Mouse (Mus musculus): ENCODE measurements around the gene Zmynd10.

The Zmynd10 gene

GRCm38 (mm10) chr9:107512326-107512725 is 34.8 kb upstream of the Zmynd10 start:
- Histone ChIP-seq H3K4me3 (replicated peaks; ENCODE audit: low read length) (no peak overlapping the region), H3K27me3 (ENCODE audit: insufficient read depth, low read length) (peaks cover 5% of the 10 kb centered on the region), H3K36me3 (ENCODE audit: insufficient read depth, low read length) (no peaks in the 10 kb centered on the region), H3K9me3 (ENCODE audit: low read length) (no peaks in the 10 kb centered on the region), H3K4me1 (replicated peaks; ENCODE audit: low read depth, low read length) (peaks cover 49% of the 10 kb centered on the region)
- TF ChIP-seq NANOG (IDR thresholded peaks at IDR 0.05; ENCODE audit: borderline replicate concordance, low read length) (no peak), POU5F1 (IDR thresholded peaks at IDR 0.05; ENCODE audit: borderline replicate concordance, low read length) (no peak), CTCF (conservative IDR thresholded peaks at IDR 0.05; ENCODE audit: low read length) (no peak)

DNA sequence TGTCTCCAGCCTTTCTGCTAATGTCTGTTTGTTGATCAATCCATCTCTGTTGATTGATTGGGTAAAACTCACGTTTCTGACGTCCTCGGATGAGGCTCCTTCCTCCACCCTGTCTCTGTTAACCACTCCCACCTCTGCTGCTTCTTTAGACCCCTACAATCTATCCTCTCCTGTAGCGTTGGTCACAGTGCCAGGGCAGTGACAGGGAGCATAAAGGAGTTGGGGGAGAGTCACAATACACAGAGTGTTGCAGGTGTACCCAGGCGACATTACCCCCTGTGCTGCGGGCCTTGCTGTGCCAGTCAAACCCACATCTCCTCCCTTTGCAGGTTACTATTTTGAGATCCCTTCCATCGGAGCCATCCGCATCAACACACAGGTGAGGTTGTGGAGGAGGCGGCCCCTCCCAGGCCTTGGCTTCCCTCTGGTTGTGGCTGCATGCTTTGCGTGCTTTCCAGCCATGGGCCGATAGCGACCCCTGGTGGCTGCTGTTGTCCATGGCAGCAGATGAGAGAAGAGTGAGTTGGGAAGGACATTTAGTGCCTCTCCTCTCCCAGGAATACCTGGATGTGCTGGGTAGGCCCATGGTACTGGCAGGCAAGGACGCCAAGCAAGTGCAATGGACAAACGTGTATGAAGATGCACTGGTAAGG is 32.7 kb upstream of the Zmynd10 start:
- TF ChIP-seq NANOG (IDR thresholded peaks at IDR 0.05; ENCODE audit: borderline replicate concordance, low read length) (no peak), CTCF (conservative IDR thresholded peaks at IDR 0.05; ENCODE audit: low read length) (peak; percentile 91)
- peaks cover 43% of the 10 kb centered on the region for H3K4me1 ChIP-seq (replicated peaks; ENCODE audit: low read depth, low read length)
- H3K9me3 ChIP-seq (ENCODE audit: low read length) = no peaks in the 10 kb centered on the region
- H3K4me3 ChIP-seq (replicated peaks; ENCODE audit: low read length) = no peak overlapping the region
- H3K27me3 ChIP-seq (ENCODE audit: insufficient read depth, low read length) = peaks cover 18% of the 10 kb centered on the region
- H3K36me3 ChIP-seq (ENCODE audit: insufficient read depth, low read length) = no peaks in the 10 kb centered on the region

DNA sequence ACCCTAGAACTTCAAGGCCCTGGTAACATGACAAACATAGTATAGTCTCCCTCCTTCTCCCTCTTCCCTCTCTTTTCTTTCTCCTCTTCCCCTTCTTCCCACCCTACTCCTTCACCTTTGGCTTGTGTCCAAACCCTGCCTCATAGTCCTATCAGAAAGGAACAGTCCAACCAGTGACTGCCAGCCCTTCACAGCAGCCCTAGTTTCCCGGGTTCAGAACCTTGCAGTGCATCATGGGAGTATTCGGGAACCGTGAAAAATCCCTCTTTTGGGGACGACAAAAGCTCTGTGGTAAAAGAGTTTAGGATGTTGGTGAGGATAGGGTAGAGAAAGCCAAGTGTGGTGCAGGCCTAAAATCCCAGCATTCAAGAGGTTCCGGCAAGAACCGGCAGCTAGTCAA is 26.8 kb upstream of the Zmynd10 start:
- no peaks in the 10 kb centered on the region for H3K36me3 ChIP-seq (ENCODE audit: insufficient read depth, low read length)
- peaks cover 21% of the 10 kb centered on the region for H3K27me3 ChIP-seq (ENCODE audit: insufficient read depth, low read length)
- peaks cover 81% of the 10 kb centered on the region for H3K4me1 ChIP-seq (replicated peaks; ENCODE audit: low read depth, low read length)
- TF ChIP-seq NANOG (IDR thresholded peaks at IDR 0.05; ENCODE audit: borderline replicate concordance, low read length) = no peak
- TF ChIP-seq POU5F1 (IDR thresholded peaks at IDR 0.05; ENCODE audit: borderline replicate concordance, low read length) = no peak
- TF ChIP-seq CTCF (conservative IDR thresholded peaks at IDR 0.05; ENCODE audit: low read length) = no peak
- no peaks in the 10 kb centered on the region for H3K9me3 ChIP-seq (ENCODE audit: low read length)
- peak overlapping the region; percentile 71; the same call in 1 of the 2 replicates for H3K4me3 ChIP-seq (replicated peaks; ENCODE audit: low read length)

DNA sequence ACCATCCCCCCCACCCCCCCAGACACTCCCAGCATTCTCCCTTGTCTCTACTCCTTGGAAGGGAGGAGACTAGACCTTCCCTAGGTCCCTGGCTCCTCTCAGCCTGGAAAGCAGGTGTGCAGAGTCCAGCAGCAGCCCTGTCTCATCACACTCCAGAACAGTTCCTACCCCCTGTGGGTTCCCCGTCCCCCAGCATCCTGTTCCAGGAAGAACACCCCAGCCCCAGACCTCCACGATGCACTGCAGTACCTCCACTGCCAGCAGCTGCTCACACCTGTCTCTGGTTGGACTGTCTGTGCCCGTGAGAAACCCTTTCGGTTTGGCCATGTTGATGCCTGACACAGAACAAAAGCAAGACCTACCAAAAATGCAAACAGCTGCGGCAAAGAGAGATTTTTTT is 25.9 kb upstream of the Zmynd10 start:
- TF ChIP-seq POU5F1 (IDR thresholded peaks at IDR 0.05; ENCODE audit: borderline replicate concordance, low read length) = no peak
- TF ChIP-seq CTCF (conservative IDR thresholded peaks at IDR 0.05; ENCODE audit: low read length) = no peak
- Histone ChIP-seq H3K36me3 (ENCODE audit: insufficient read depth, low read length) (no peaks in the 10 kb centered on the region), H3K4me1 (replicated peaks; ENCODE audit: low read depth, low read length) (peaks cover 88% of the 10 kb centered on the region), H3K4me3 (replicated peaks; ENCODE audit: low read length) (peak overlapping the region; percentile 71), H3K9me3 (ENCODE audit: low read length) (no peaks in the 10 kb centered on the region), H3K27me3 (ENCODE audit: insufficient read depth, low read length) (peaks cover 30% of the 10 kb centered on the region)

DNA sequence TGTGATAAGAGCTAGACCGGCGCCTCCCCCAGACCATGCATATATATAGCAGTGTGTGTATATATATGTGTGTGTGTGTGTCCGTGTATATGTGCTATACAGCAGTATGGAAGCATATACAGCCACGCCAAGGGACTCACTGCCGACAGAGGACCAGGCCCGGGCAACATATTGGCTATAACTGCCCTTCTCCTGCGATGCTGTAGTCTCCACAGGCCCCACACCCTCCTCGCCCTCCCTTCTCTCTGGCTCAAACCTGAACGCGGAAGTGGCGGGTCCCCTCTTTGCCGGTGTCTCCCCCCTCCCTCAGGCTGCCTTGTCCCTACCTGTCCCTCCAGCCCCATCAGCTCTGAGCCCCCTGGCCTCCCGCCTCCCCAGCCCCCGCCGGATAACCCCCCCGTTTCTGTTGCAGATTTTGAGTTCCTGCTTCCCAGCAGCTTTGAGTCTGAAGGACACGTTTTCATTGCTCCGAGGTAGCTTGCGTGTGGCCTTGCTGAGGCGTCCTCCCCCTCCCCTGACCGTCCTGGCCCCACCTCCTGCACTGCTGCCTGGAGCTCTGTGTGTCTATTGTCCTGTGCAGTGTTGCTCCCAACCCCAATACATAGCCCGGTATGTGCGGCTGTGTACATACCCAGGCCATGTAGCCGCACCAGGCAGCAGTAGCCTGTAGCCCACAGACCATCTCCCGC is 25.2 kb upstream of the Zmynd10 start:
- H3K9me3 ChIP-seq (ENCODE audit: low read length) = no peaks in the 10 kb centered on the region
- H3K4me3 ChIP-seq (replicated peaks; ENCODE audit: low read length) = peak overlapping the region; percentile 71
- H3K27me3 ChIP-seq (ENCODE audit: insufficient read depth, low read length) = peaks cover 32% of the 10 kb centered on the region
- H3K4me1 ChIP-seq (replicated peaks; ENCODE audit: low read depth, low read length) = peaks cover 84% of the 10 kb centered on the region
- TF ChIP-seq NANOG (IDR thresholded peaks at IDR 0.05; ENCODE audit: borderline replicate concordance, low read length) = no peak
- no peak for TF ChIP-seq CTCF (conservative IDR thresholded peaks at IDR 0.05; ENCODE audit: low read length)
- no peak for TF ChIP-seq POU5F1 (IDR thresholded peaks at IDR 0.05; ENCODE audit: borderline replicate concordance, low read length)
- no peaks in the 10 kb centered on the region for H3K36me3 ChIP-seq (ENCODE audit: insufficient read depth, low read length)

DNA sequence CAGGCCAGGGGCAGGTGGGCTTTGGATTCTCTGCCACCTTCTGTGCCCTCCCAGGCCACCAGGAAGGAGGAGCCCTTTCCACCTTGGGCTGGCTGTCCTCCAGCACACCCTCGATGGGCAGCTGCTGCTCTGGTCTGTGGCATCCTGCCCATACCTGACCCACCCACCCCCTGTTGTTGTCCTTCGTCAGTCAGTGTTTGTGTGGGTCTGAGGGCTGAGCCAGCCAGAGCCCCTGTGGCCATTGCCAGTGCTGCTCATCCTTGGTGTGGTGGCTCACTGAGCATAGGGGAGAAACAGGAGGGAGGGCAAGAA is 24.7 kb upstream of the Zmynd10 start:
- Histone ChIP-seq H3K4me1 (replicated peaks; ENCODE audit: low read depth, low read length) (peaks cover 84% of the 10 kb centered on the region), H3K36me3 (ENCODE audit: insufficient read depth, low read length) (no peaks in the 10 kb centered on the region), H3K9me3 (ENCODE audit: low read length) (no peaks in the 10 kb centered on the region), H3K4me3 (replicated peaks; ENCODE audit: low read length) (peak overlapping the region; percentile 71), H3K27me3 (ENCODE audit: insufficient read depth, low read length) (peaks cover 37% of the 10 kb centered on the region)
- TF ChIP-seq CTCF (conservative IDR thresholded peaks at IDR 0.05; ENCODE audit: low read length) = no peak

- no peak for TF ChIP-seq NANOG (IDR thresholded peaks at IDR 0.05; ENCODE audit: borderline replicate concordance, low read length)
- TF ChIP-seq POU5F1 (IDR thresholded peaks at IDR 0.05; ENCODE audit: borderline replicate concordance, low read length) = no peak
- no peak for TF ChIP-seq CTCF (conservative IDR thresholded peaks at IDR 0.05; ENCODE audit: low read length)
- peaks cover 35% of the 10 kb centered on the region for H3K27me3 ChIP-seq (ENCODE audit: insufficient read depth, low read length)
- H3K9me3 ChIP-seq (ENCODE audit: low read length) = no peaks in the 10 kb centered on the region
- H3K4me1 ChIP-seq (replicated peaks; ENCODE audit: low read depth, low read length) = peaks cover 58% of the 10 kb centered on the region
- peak overlapping the region; percentile 81 for H3K4me3 ChIP-seq (replicated peaks; ENCODE audit: low read length)
- H3K36me3 ChIP-seq (ENCODE audit: insufficient read depth, low read length) = no peaks in the 10 kb centered on the region; the same call in 1 of the 2 replicates
Observed at GRCm38 (mm10) chr9:107526198-107527026, 20.7 kb upstream of the Zmynd10 start.

- Histone ChIP-seq H3K36me3 (ENCODE audit: insufficient read depth, low read length) (peaks cover 40% of the 10 kb centered on the region), H3K9me3 (ENCODE audit: low read length) (no peaks in the 10 kb centered on the region), H3K27me3 (ENCODE audit: insufficient read depth, low read length) (no peaks in the 10 kb centered on the region), H3K4me3 (replicated peaks; ENCODE audit: low read length) (peak within 1 kb of the TSS; percentile 93), H3K4me1 (replicated peaks; ENCODE audit: low read depth, low read length) (peaks cover 49% of the 10 kb centered on the region)
- TF ChIP-seq CTCF (conservative IDR thresholded peaks at IDR 0.05; ENCODE audit: low read length) (no peak), POU5F1 (IDR thresholded peaks at IDR 0.05; ENCODE audit: borderline replicate concordance, low read length) (no peak)
Observed at GRCm38 (mm10) chr9:107533791-107534407, 13.2 kb upstream of the Zmynd10 start, which contains the start of gene Tmem115. Gene Tmem115, plus strand, starts transcription at chr9:107533945.

Measured in E14TG2a.4 (cell line).